Mouse (Mus musculus) limb, embryonic 11.5 days (tissue): Measurements from ENCODE around the gene Snx30. TPM values are rescaled to one million over a fixed set of nuclear protein-coding genes. Genes with fewer than 3 reads are reported as not detected.

Experiments used
- ATAC-seq: fragments of 200-750 bp; cut with Nextera tagmentation; 2 replicates; pipeline ENCODE4 v1.8.0; 2017; ENCODE audit warnings: low read depth; ENCODE audit not compliant: insufficient number of reproducible peaks, low FRiP score, low TSS enrichment
- DNase-seq: peaks from one replicate; pipeline ENCODE4 v3.0.0-alpha.2; 2015; ENCODE audit warnings: low spot score
- H3K27ac ChIP-seq: fragments of 300-500 bp; sonication (generic); replicated peaks from 2 replicates; pipeline ENCODE4 v1.5.1; 2014; ENCODE audit warnings: low read depth, mild to moderate bottlenecking, low read length
- H3K27me3 ChIP-seq: fragments of 300-500 bp; sonication (generic); 2 replicates; pipeline ENCODE4 v1.6.1; 2014; ENCODE audit warnings: mild to moderate bottlenecking, low read length, mixed read lengths; ENCODE audit not compliant: control insufficient read depth, insufficient read depth
- H3K36me3 ChIP-seq: fragments of 300-500 bp; sonication (generic); 2 replicates; pipeline ENCODE4 v1.6.1; 2014; ENCODE audit warnings: mild to moderate bottlenecking, low read length, moderate library complexity, mixed read lengths; ENCODE audit not compliant: control insufficient read depth, insufficient read depth
- H3K4me1 ChIP-seq: fragments of 300-500 bp; sonication (generic); 2 replicates; pipeline ENCODE4 v1.6.1; 2014; ENCODE audit warnings: low read length, mixed read lengths; ENCODE audit not compliant: control insufficient read depth, insufficient read depth
- H3K4me2 ChIP-seq: fragments of 300-500 bp; sonication (generic); 2 replicates; pipeline ENCODE4 v1.6.1; 2014; ENCODE audit warnings: low read depth, mild to moderate bottlenecking, moderate library complexity; ENCODE audit not compliant: severe bottlenecking
- H3K4me3 ChIP-seq: fragments of 300-500 bp; sonication (generic); 2 replicates; pipeline ENCODE4 v1.5.1; 2014; ENCODE audit warnings: low read depth, low read length
- H3K9ac ChIP-seq: fragments of 300-500 bp; sonication (generic); 2 replicates; pipeline ENCODE4 v1.6.1; 2014; ENCODE audit warnings: mild to moderate bottlenecking, low read length
- H3K9me3 ChIP-seq: fragments of 300-500 bp; sonication (generic); 2 replicates; pipeline ENCODE4 v1.6.1; 2016; ENCODE audit warnings: low read length; ENCODE audit not compliant: control insufficient read depth
- WGBS: fragments of 180-500 bp; shearing (Covaris S2); extraction: QIAGEN DNeasy Blood & Tissue Kit; methylation state at CpG from one replicate; pipeline ENCODE4 v1.1.7; 2014; 5-methylcytosine and 5-hydroxymethylcytosine counted together
- polyA plus RNA-seq: library from polyadenylated mRNA; unstranded; fragments of >200 nt; fragmentation: Nextera tagmentation; extraction: Ambion mirVana; gene quantifications from 2 replicates; pipeline ENCODE4 v1.2.1, GENCODE M21; 2014

Gene Snx30
- polyA plus RNA-seq, 1 experiment from 2014 or later = 6.4 TPM

GRCm38 (mm10) chr4:59898521-59898919 lies 92.9 kb downstream of the Snx30 start:
- no peaks in the 10 kb centered on the region for H3K4me1 ChIP-seq
- no peaks in the 10 kb centered on the region for H3K9me3 ChIP-seq
- H3K27me3 ChIP-seq = no peaks in the 10 kb centered on the region
- ATAC-seq (no peak), DNase-seq (no peak)
- no peaks in the 10 kb centered on the region for H3K36me3 ChIP-seq
- WGBS = 83% methylated on average over 9 of the region's 9 CpGs
- no peak overlapping the region for H3K9ac ChIP-seq
- no peak overlapping the region for H3K4me2 ChIP-seq
- H3K4me3 ChIP-seq = no peak overlapping the region
- no peak overlapping the region for H3K27ac ChIP-seq

GRCm38 (mm10) chr4:59901810-59902209 lies 96.2 kb downstream of the Snx30 start:
- DNase-seq = no peak
- no peaks in the 10 kb centered on the region for H3K9me3 ChIP-seq
- no peaks in the 10 kb centered on the region for H3K27me3 ChIP-seq
- WGBS = 81% methylated on average over 6 of the region's 6 CpGs
- no peak for ATAC-seq
- no peaks in the 10 kb centered on the region for H3K4me1 ChIP-seq
- no peak overlapping the region for H3K9ac ChIP-seq
- no peak overlapping the region for H3K27ac ChIP-seq
- H3K4me2 ChIP-seq = no peak overlapping the region
- H3K36me3 ChIP-seq = no peaks in the 10 kb centered on the region
- H3K4me3 ChIP-seq = no peak overlapping the region

GRCm38 (mm10) chr4:59902547-59902946 lies 96.9 kb downstream of the Snx30 start:
- H3K4me2 ChIP-seq = no peak overlapping the region
- H3K9ac ChIP-seq = no peak overlapping the region
- DNase-seq = no peak
- no peaks in the 10 kb centered on the region for H3K36me3 ChIP-seq
- H3K27ac ChIP-seq = no peak overlapping the region
- no peak overlapping the region for H3K4me3 ChIP-seq
- no peaks in the 10 kb centered on the region for H3K9me3 ChIP-seq
- WGBS = 68% methylated on average over 6 of the region's 6 CpGs
- H3K4me1 ChIP-seq = no peaks in the 10 kb centered on the region
- ATAC-seq = no peak
- no peaks in the 10 kb centered on the region for H3K27me3 ChIP-seq

- Histone ChIP-seq H3K9ac (no peak overlapping the region), H3K36me3 (no peaks in the 10 kb centered on the region), H3K4me1 (no peaks in the 10 kb centered on the region), H3K27ac (no peak overlapping the region), H3K9me3 (no peaks in the 10 kb centered on the region), H3K4me2 (no peak overlapping the region), H3K27me3 (no peaks in the 10 kb centered on the region), H3K4me3 (no peak overlapping the region)
- WGBS = 89% methylated on average over 6 of the region's 6 CpGs
- ATAC-seq = no peak
- DNase-seq = no peak
Observed at GRCm38 (mm10) chr4:59907092-59907491, 101.5 kb downstream of the Snx30 start.

GRCm38 (mm10) chr4:59907657-59908230 lies 102.1 kb downstream of the Snx30 start:
- H3K9ac ChIP-seq = no peak overlapping the region
- H3K4me1 ChIP-seq = no peaks in the 10 kb centered on the region
- H3K4me3 ChIP-seq = no peak overlapping the region
- no peak for DNase-seq
- H3K4me2 ChIP-seq = no peak overlapping the region
- H3K9me3 ChIP-seq = no peaks in the 10 kb centered on the region
- no peak for ATAC-seq
- WGBS = 63% methylated on average over 10 of the region's 10 CpGs
- no peaks in the 10 kb centered on the region for H3K36me3 ChIP-seq
- no peak overlapping the region for H3K27ac ChIP-seq
- no peaks in the 10 kb centered on the region for H3K27me3 ChIP-seq

- 86% methylated on average over 2 of the region's 2 CpGs for WGBS
- H3K4me3 ChIP-seq = no peak overlapping the region
Observed at GRCm38 (mm10) chr4:59908785-59909184, 103.1 kb downstream of the Snx30 start.

GRCm38 (mm10) chr4:59914608-59915403 lies 109.2 kb downstream of the Snx30 start, which contains the start of gene Slc46a2:
TSS of gene Slc46a2 (minus strand) at chr4:59915056.
- WGBS = 13% methylated on average over 22 of the region's 22 CpGs
- Histone ChIP-seq H3K4me3 (no peak within 1 kb of the TSS), H3K27ac (no peak within 1 kb of the TSS), H3K4me2 (no peak within 1 kb of the TSS), H3K9ac (no peak within 1 kb of the TSS), H3K4me1 (no peaks in the 10 kb centered on the region), H3K27me3 (peaks cover 4% of the 10 kb centered on the region; the same call in 1 of the 2 replicates), H3K36me3 (no peaks in the 10 kb centered on the region), H3K9me3 (no peaks in the 10 kb centered on the region)
- DNase-seq (no peak), ATAC-seq (no peak)

More at GRCm38 (mm10) chr4:59908785-59909184, 103.1 kb downstream of the Snx30 start:
- Histone ChIP-seq H3K27me3 (no peaks in the 10 kb centered on the region), H3K4me1 (no peaks in the 10 kb centered on the region), H3K9ac (no peak overlapping the region), H3K4me2 (no peak overlapping the region), H3K27ac (no peak overlapping the region), H3K9me3 (no peaks in the 10 kb centered on the region), H3K36me3 (no peaks in the 10 kb centered on the region)
- ATAC-seq = no peak
- DNase-seq = no peak

GRCm38 (mm10) chr4:59917966-59918365 lies 112.3 kb downstream of the Snx30 start:
- Histone ChIP-seq H3K9ac (no peak overlapping the region), H3K4me2 (no peak overlapping the region), H3K27me3 (peaks cover 4% of the 10 kb centered on the region; the same call in 1 of the 2 replicates), H3K4me1 (no peaks in the 10 kb centered on the region), H3K27ac (no peak overlapping the region), H3K9me3 (no peaks in the 10 kb centered on the region), H3K36me3 (no peaks in the 10 kb centered on the region), H3K4me3 (no peak overlapping the region)
- no peak for ATAC-seq
- 90% methylated on average over 3 of the region's 3 CpGs for WGBS
- no peak for DNase-seq
